Mouse (Mus musculus) intestine, embryonic 15.5 days (tissue): ENCODE results near the gene Defb23. TPM values are rescaled to one million over a fixed set of nuclear protein-coding genes. Genes with fewer than 3 reads are reported as not detected.
A peak's percentile ranks its signal among the peaks of the same experiment; 100 is the strongest.

Experiments used
- ATAC-seq: fragments of 200-750 bp; cut with Nextera tagmentation; 2 replicates; pipeline ENCODE4 v1.8.0; 2017; ENCODE audit warnings: moderate TSS enrichment, moderate library complexity
- H3K27ac ChIP-seq: fragments of 300-500 bp; sonication (generic); 2 replicates; pipeline ENCODE4 v1.5.1; 2015; ENCODE audit warnings: mild to moderate bottlenecking, inconsistent platforms
- H3K27me3 ChIP-seq: fragments of 300-500 bp; sonication (generic); replicated peaks from 2 replicates; pipeline ENCODE4 v1.6.1; 2015; ENCODE audit warnings: inconsistent platforms
- H3K36me3 ChIP-seq: fragments of 300-500 bp; sonication (generic); 2 replicates; pipeline ENCODE4 v1.6.1; 2015; ENCODE audit warnings: inconsistent platforms
- H3K4me1 ChIP-seq: fragments of 300-500 bp; sonication (generic); replicated peaks from 2 replicates; pipeline ENCODE4 v1.6.1; 2015; ENCODE audit warnings: inconsistent platforms
- H3K4me2 ChIP-seq: fragments of 300-500 bp; sonication (generic); replicated peaks from 2 replicates; pipeline ENCODE4 v1.6.1; 2015; ENCODE audit warnings: mild to moderate bottlenecking, inconsistent platforms
- H3K4me3 ChIP-seq: fragments of 300-500 bp; sonication (generic); replicated peaks from 2 replicates; pipeline ENCODE4 v1.5.1; 2015; ENCODE audit warnings: inconsistent platforms
- H3K9ac ChIP-seq: fragments of 300-500 bp; sonication (generic); 2 replicates; pipeline ENCODE4 v1.6.1; 2015; ENCODE audit warnings: inconsistent platforms
- H3K9me3 ChIP-seq: fragments of 300-500 bp; sonication (generic); 2 replicates; pipeline ENCODE4 v1.6.1; 2016; ENCODE audit warnings: inconsistent platforms
- WGBS: fragments of 180-500 bp; shearing (Covaris S2); methylation state at CpG from one replicate; pipeline ENCODE4 v1.1.7; 2015; 5-methylcytosine and 5-hydroxymethylcytosine counted together
- polyA plus RNA-seq: library from polyadenylated mRNA; unstranded; fragments of >200 nt; fragmentation: Nextera tagmentation; extraction: Ambion mirVana; gene quantifications from 2 replicates; pipeline ENCODE4 v1.2.1, GENCODE M21; 2015

Defb23 gene
- polyA plus RNA-seq, 1 experiment from 2014 or later: not detected

GRCm38 (mm10) chr2:152470973-152471372 lies 6.6 kb upstream of the Defb23 start:
- H3K27ac ChIP-seq: no peak overlapping the region
- 34% methylated on average over 7 of the region's 7 CpGs for WGBS
- H3K4me1 ChIP-seq: no peaks in the 10 kb centered on the region

GRCm38 (mm10) chr2:152459241-152459640 lies 5.2 kb downstream of the Defb23 start:
- Histone ChIP-seq H3K27me3 (no peaks in the 10 kb centered on the region), H3K9ac (no peak overlapping the region), H3K9me3 (no peaks in the 10 kb centered on the region), H3K4me2 (no peak overlapping the region), H3K4me3 (no peak overlapping the region), H3K27ac (no peak overlapping the region), H3K36me3 (no peaks in the 10 kb centered on the region), H3K4me1 (no peaks in the 10 kb centered on the region)
- no peak for ATAC-seq
- WGBS: 43% methylated on average over 13 of the region's 13 CpGs

More at GRCm38 (mm10) chr2:152470973-152471372, 6.6 kb upstream of the Defb23 start:
- Histone ChIP-seq H3K9me3 (no peaks in the 10 kb centered on the region), H3K36me3 (no peaks in the 10 kb centered on the region), H3K27me3 (no peaks in the 10 kb centered on the region), H3K4me2 (no peak overlapping the region), H3K9ac (no peak overlapping the region), H3K4me3 (no peak overlapping the region)
- no peak for ATAC-seq

DNA sequence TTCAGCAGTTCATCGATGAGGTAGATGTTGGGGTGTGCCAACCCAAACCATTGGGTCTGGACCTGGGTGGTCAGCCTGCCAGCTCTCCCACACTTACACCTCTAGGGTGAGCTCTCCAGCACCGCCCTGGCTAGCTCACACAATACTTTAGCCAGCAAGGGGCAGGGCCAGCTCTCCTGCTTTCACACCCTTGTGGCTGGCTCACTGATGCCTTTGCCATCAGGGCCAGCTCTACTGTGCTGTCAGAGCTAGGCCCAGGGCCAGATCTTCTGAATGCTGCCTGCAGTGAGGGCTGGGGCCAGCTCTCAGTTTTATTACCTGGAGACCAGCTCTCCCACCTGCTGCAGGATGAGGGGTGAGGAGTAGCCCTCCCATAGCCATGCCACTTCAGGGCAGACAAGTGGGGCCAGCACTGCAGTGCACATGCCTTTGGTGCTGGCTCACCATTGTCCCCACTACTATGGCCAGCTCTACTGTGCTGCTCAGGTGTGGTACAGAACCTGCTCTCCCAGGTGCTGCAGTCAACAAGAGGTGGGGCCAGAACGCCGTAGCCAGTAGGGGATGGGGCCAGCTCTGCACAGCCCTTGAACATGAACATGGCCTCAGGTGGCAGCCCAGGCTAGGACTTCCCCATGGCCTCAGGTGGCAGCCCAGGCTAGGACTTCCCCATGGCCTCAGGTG lies 12.2 kb downstream of the Defb23 start:
- Histone ChIP-seq H3K36me3 (no peaks in the 10 kb centered on the region), H3K4me1 (0 out of 2 replicates have a peak, but pooled peaks cover 2% of the 10 kb centered on the region), H3K9ac (no peak overlapping the region), H3K27ac (no peak overlapping the region), H3K4me2 (no peak overlapping the region), H3K4me3 (no peak overlapping the region), H3K9me3 (no peaks in the 10 kb centered on the region), H3K27me3 (no peaks in the 10 kb centered on the region)
- no peak for ATAC-seq
- WGBS: 74% methylated on average over 4 of the region's 4 CpGs

- Histone ChIP-seq H3K9me3 (no peaks in the 10 kb centered on the region), H3K27me3 (no peaks in the 10 kb centered on the region), H3K4me1 (0 out of 2 replicates have a peak, but pooled peaks cover 5% of the 10 kb centered on the region), H3K27ac (no peak overlapping the region), H3K4me2 (no peak overlapping the region), H3K36me3 (no peaks in the 10 kb centered on the region), H3K9ac (no peak overlapping the region), H3K4me3 (no peak overlapping the region)
- 4% methylated on average over 5 of the region's 5 CpGs for WGBS
- ATAC-seq: no peak
Observed at GRCm38 (mm10) chr2:152450241-152450640, 14.2 kb downstream of the Defb23 start.

DNA sequence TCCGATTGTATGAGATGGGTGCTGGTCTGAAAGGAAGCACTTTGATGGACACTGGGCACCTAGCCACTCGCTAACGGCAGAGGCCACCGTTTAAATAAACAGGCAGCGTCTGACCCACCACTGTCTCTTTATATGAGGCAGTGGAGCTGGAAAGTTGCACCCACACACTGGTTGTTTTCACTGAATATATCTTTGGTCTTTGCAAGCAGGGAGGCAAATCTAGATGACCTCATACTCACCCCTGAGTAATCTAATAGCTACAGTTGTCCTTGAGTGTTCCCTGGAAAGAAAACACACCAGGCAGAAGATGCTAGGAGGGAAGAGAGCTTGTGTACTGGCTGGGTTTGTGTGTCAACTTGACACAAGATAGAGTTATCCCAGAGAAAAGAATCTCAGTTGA lies 17.0 kb downstream of the Defb23 start:
- 0 out of 2 replicates have a peak, but pooled peaks cover 5% of the 10 kb centered on the region for H3K4me1 ChIP-seq
- no peak overlapping the region for H3K4me3 ChIP-seq
- no peak for ATAC-seq
- WGBS: 21% methylated on average over 5 of the region's 5 CpGs
- H3K9ac ChIP-seq: no peak overlapping the region
- H3K9me3 ChIP-seq: no peaks in the 10 kb centered on the region
- no peak overlapping the region for H3K4me2 ChIP-seq
- no peaks in the 10 kb centered on the region for H3K36me3 ChIP-seq
- H3K27me3 ChIP-seq: no peaks in the 10 kb centered on the region
- H3K27ac ChIP-seq: no peak overlapping the region

DNA sequence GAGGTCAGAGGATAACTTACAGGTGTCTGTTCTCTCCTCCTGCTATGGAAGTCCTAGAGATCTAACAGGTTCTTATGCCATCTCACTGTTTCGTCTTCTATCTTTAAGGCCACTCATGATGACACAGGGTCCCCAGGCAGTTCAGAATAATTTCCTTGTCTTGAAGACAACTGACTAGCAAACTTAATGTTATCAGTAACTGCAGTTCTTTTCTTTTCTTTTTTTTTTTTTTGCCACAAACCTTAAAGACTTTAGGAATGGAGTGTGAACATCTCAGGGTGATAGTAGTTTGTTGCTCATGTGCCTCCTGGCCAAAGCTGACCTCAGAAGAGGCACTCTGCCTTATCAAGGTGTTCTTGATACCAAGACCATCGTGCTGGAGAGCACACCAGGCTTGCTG lies 17.8 kb downstream of the Defb23 start:
- Histone ChIP-seq H3K9ac (no peak overlapping the region), H3K27me3 (no peaks in the 10 kb centered on the region), H3K9me3 (no peaks in the 10 kb centered on the region), H3K4me1 (0 out of 2 replicates have a peak, but pooled peaks cover 5% of the 10 kb centered on the region), H3K4me3 (no peak overlapping the region), H3K27ac (no peak overlapping the region), H3K4me2 (no peak overlapping the region), H3K36me3 (no peaks in the 10 kb centered on the region)
- WGBS: 68% methylated on average over 2 of the region's 2 CpGs
- ATAC-seq: no peak

- Histone ChIP-seq H3K4me3 (no peak overlapping the region), H3K27ac (no peak overlapping the region), H3K9ac (no peak overlapping the region), H3K36me3 (no peaks in the 10 kb centered on the region), H3K27me3 (no peaks in the 10 kb centered on the region), H3K4me1 (0 out of 2 replicates have a peak, but pooled peaks cover 5% of the 10 kb centered on the region), H3K9me3 (no peaks in the 10 kb centered on the region), H3K4me2 (no peak overlapping the region)
- ATAC-seq: no peak
- 85% methylated on average over 8 of the region's 8 CpGs for WGBS
Observed at GRCm38 (mm10) chr2:152443281-152443680, 21.1 kb downstream of the Defb23 start.

GRCm38 (mm10) chr2:152442322-152442721 lies 22.1 kb downstream of the Defb23 start:
- 75% methylated on average over 4 of the region's 4 CpGs for WGBS
- H3K36me3 ChIP-seq: no peaks in the 10 kb centered on the region
- H3K27ac ChIP-seq: no peak overlapping the region
- ATAC-seq: no peak
- H3K4me3 ChIP-seq: no peak overlapping the region
- 0 out of 2 replicates have a peak, but pooled peaks cover 5% of the 10 kb centered on the region for H3K4me1 ChIP-seq
- no peak overlapping the region for H3K4me2 ChIP-seq
- H3K9ac ChIP-seq: no peak overlapping the region
- H3K9me3 ChIP-seq: no peaks in the 10 kb centered on the region
- H3K27me3 ChIP-seq: no peaks in the 10 kb centered on the region

- 66% methylated on average over 2 of the region's 2 CpGs for WGBS
- H3K36me3 ChIP-seq: no peaks in the 10 kb centered on the region
- ATAC-seq: no peak
Observed at GRCm38 (mm10) chr2:152439833-152440232, 24.6 kb downstream of the Defb23 start.

GRCm38 (mm10) chr2:152438963-152439362 lies 25.5 kb downstream of the Defb23 start:
- no peak for ATAC-seq
- Histone ChIP-seq H3K9me3 (no peaks in the 10 kb centered on the region), H3K9ac (no peak overlapping the region), H3K4me1 (0 out of 2 replicates have a peak, but pooled peaks cover 3% of the 10 kb centered on the region), H3K4me2 (no peak overlapping the region), H3K36me3 (no peaks in the 10 kb centered on the region), H3K4me3 (no peak overlapping the region), H3K27me3 (no peaks in the 10 kb centered on the region), H3K27ac (no peak overlapping the region)
- 69% methylated on average over 1 of the region's 1 CpGs for WGBS

More at GRCm38 (mm10) chr2:152439833-152440232, 24.6 kb downstream of the Defb23 start:
- Histone ChIP-seq H3K27me3 (no peaks in the 10 kb centered on the region), H3K4me3 (no peak overlapping the region), H3K4me2 (no peak overlapping the region), H3K9me3 (no peaks in the 10 kb centered on the region), H3K9ac (no peak overlapping the region), H3K4me1 (0 out of 2 replicates have a peak, but pooled peaks cover 3% of the 10 kb centered on the region), H3K27ac (no peak overlapping the region)

DNA sequence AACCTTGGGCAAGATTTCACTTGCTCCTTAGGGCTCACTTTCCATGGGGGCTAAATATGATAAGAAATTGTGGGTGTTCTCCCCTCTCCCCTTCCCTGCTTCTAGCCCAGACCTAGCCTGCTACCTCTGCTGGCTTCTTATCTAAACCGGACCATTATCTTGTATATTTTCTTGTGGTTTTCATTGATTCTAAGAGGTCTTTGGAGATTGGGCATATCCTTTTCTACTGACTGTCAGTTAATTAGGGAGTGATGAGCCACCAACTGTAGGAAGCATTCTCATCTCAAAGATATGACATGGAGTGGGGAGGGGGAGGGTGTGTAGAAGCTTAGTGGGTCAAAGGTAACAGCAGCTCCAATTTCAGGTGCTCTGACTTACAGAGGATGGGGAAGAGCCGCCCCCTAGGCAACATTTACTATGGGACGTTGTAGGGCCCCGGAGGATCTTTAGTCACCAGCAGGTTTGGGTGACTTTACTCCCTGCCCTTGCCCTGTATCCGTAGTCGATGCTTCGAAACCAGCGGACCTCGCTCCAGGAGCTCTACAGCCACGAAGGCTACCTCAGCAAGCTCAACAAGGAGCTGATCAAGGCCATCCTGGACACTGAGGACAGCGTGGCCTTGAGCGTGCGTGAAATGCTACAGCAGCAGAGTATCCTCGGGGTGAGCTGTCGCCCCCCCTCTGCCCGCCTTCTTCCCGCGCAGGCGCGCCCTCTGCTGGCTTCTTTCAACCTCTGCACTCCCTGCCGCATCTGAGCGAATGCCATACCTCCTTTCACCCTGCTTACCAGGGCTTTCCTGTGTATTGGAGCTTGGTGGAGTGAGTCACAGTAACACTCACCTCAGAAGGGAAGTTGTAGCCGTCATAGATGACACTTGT lies 27.2 kb downstream of the Defb23 start:
- Histone ChIP-seq H3K4me3 (peak overlapping the region; percentile 35), H3K27me3 (no peaks in the 10 kb centered on the region), H3K4me2 (peak overlapping the region; percentile 89), H3K4me1 (0 out of 2 replicates have a peak, but pooled peaks cover 3% of the 10 kb centered on the region), H3K36me3 (no peaks in the 10 kb centered on the region), H3K9me3 (no peaks in the 10 kb centered on the region), H3K9ac (peak overlapping the region; percentile 48), H3K27ac (no peak overlapping the region)
- ATAC-seq: peak; percentile 89
- WGBS: 4% methylated on average over 23 of the region's 23 CpGs

DNA sequence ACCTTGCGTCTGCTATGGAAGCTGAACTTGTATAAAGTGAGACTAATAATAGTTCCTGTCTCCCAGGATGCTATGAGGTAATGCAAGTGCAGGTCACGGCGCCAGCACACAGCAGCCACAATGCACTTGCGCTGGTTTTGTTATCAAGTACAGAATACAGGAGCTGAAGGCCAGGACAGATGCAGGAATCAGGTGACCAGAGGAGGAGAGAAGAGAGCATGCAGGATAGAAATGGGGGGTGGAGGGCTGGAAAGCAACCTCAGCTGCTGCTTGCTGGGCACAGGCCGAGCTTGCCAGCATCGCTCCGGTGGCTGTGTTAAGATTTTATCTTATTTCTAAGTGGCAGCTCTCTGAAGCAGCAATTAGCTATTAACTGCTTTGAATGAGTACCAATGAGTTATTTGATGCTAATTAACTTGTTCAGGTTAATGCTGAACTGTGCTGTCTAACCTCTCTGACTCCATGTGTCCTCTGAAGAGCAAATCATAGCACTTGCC lies 28.0 kb downstream of the Defb23 start:
- Histone ChIP-seq H3K4me3 (no peak overlapping the region), H3K9me3 (no peaks in the 10 kb centered on the region), H3K27ac (no peak overlapping the region), H3K36me3 (no peaks in the 10 kb centered on the region), H3K4me2 (no peak overlapping the region), H3K9ac (no peak overlapping the region), H3K4me1 (0 out of 2 replicates have a peak, but pooled peaks cover 3% of the 10 kb centered on the region), H3K27me3 (no peaks in the 10 kb centered on the region)
- WGBS: 76% methylated on average over 7 of the region's 7 CpGs
- ATAC-seq: no peak
